8 mouse cellular contexts compared by ENCODE assay signal in the genomic region with DNA sequence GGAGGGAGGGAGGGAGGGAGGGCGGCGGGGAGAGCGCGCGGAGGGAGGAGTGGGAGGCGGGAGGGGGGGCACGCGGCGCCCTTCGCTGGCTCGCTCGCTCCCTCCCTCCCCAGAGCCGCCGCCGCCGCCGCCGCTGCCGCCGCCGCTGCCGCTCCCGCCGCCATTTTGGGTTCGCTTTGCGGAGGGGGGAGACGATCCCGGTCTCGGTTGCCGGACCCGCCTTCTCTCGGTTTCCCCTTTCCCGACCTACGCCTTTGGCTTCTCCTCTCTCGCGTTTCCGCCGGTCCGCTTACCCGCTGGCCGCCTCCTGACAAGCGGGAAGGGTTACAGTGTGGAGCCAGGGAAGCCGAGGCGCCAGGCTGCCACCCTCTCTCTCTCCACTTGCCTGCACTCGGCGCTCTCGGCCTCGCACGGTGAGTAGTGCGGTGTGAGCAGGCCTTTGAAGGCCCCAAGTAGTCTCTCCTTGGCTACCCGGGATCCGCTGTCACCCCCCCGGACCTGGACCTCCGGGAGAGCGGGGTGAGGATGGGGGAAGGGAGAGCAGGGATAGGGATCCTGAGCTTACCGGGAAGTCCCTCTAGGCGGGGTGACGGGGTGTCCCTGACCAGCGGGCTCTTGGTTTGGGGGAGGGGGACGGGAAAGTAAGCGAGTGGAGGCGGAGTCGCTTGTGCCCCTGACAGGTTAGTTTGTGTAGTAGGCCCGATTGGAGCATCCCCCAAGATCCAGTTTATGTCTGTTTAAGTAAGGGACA. TPM values are rescaled to one million over a fixed set of nuclear protein-coding genes. Genes with fewer than 3 reads are reported as not detected.
DNase-seq lines count a peak whose midpoint lies in the region; ATAC-seq and TF ChIP-seq lines count a peak whose summit lies in the region.

A gene (plus strand): TSS at position 47 of the 751 bp plus-strand sequence.
A gene (minus strand): TSS at position 606 of the 751 bp plus-strand sequence.

- H3K4me2 ChIP-seq in limb, embryonic 15.5 days = peak within 1 kb of the TSS; percentile 57
- peak within 1 kb of the TSS; percentile 69 for H3K4me2 ChIP-seq in midbrain, postnatal 0 days (ENCODE audit: low read depth, low read length, poor library complexity, severe bottlenecking)

- H3K9me3 ChIP-seq in limb, embryonic 15.5 days = no peaks in the 10 kb centered on the region
- H3K9me3 ChIP-seq in midbrain, postnatal 0 days (ENCODE audit: low read length) = no peaks in the 10 kb centered on the region

- DNase-seq in B cell, adult 2 months = peak; percentile 84 to 89
- peak; percentile 84 to 87 for DNase-seq in adrenal gland, postnatal 36 days
- peak; percentile 78 to 81 for DNase-seq in heart, adult 9 months (ENCODE audit: low spot score in 2 of 2)
- DNase-seq in kidney, adult 9 months = peak; percentile 80
- DNase-seq in midbrain, postnatal 0 days (ENCODE audit: low spot score) = peak; percentile 80
- peak; percentile 80 for DNase-seq in splenic B cell, adult 2 months (ENCODE audit: low read depth, low spot score)

- WGBS in limb, embryonic 15.5 days = under 1% methylated on average over 42 of the region's 64 CpGs
- under 1% methylated on average over 36 of the region's 64 CpGs for WGBS in midbrain, postnatal 0 days

- no peaks in the 10 kb centered on the region for H3K27me3 ChIP-seq in limb, embryonic 15.5 days
- no peaks in the 10 kb centered on the region for H3K27me3 ChIP-seq in midbrain, postnatal 0 days (ENCODE audit: insufficient read depth, low read length)
- H3K27me3 ChIP-seq in splenic B cell, adult 2 months (ENCODE audit: control insufficient read depth, insufficient read depth, low read length, poor library complexity, severe bottlenecking) = no peaks in the 10 kb centered on the region

- peak within 1 kb of the TSS; percentile 96 for H3K27ac ChIP-seq in embryonic fibroblast, embryonic 13.5 days (ENCODE audit: insufficient read depth, low read length)
- H3K27ac ChIP-seq in limb, embryonic 15.5 days = peak within 1 kb of the TSS; percentile 100
- peak within 1 kb of the TSS; percentile 97 for H3K27ac ChIP-seq in midbrain, postnatal 0 days (ENCODE audit: low read depth, low read length)

- ATAC-seq in limb, embryonic 15.5 days (ENCODE audit: insufficient number of reproducible peaks, low FRiP score, low TSS enrichment, low read depth) = peak; percentile 82
- peak; percentile 87 for ATAC-seq in midbrain, postnatal 0 days (ENCODE audit: low FRiP score)

- no peak for TF ChIP-seq CTCF in embryonic fibroblast, embryonic 13.5 days (IDR thresholded peaks at IDR 0.05; ENCODE audit: borderline replicate concordance, insufficient read depth, low read length)
- peak; percentile 58 for TF ChIP-seq CTCF in midbrain, postnatal 0 days (IDR thresholded peaks at IDR 0.05)

- peaks cover 3% of the 10 kb centered on the region; the same call in 1 of the 2 replicates for H3K4me1 ChIP-seq in embryonic fibroblast, embryonic 13.5 days (ENCODE audit: control insufficient read depth, insufficient read depth, low read length)
- H3K4me1 ChIP-seq in limb, embryonic 15.5 days = peaks cover 30% of the 10 kb centered on the region
- H3K4me1 ChIP-seq in midbrain, postnatal 0 days (ENCODE audit: insufficient read depth, low read length) = no peaks in the 10 kb centered on the region

- H3K36me3 ChIP-seq in limb, embryonic 15.5 days = no peaks in the 10 kb centered on the region
- H3K36me3 ChIP-seq in midbrain, postnatal 0 days (ENCODE audit: insufficient read depth, low read length) = no peaks in the 10 kb centered on the region
- no peaks in the 10 kb centered on the region for H3K36me3 ChIP-seq in splenic B cell, adult 2 months (ENCODE audit: control insufficient read depth, insufficient read depth, low read length, poor library complexity, severe bottlenecking)

- peak; percentile 57 for TF ChIP-seq POLR2A in embryonic fibroblast, embryonic 13.5 days (IDR thresholded peaks at IDR 0.05; ENCODE audit: low read depth, low read length)

- H3K4me3 ChIP-seq in embryonic fibroblast, embryonic 13.5 days (ENCODE audit: insufficient read depth, low read length) = peak within 1 kb of the TSS; percentile 92
- H3K4me3 ChIP-seq in limb, embryonic 15.5 days = peak within 1 kb of the TSS; percentile 84
- H3K4me3 ChIP-seq in midbrain, postnatal 0 days (ENCODE audit: low read depth, low read length) = peak within 1 kb of the TSS; percentile 71

- peak within 1 kb of the TSS; percentile 91 for H3K9ac ChIP-seq in limb, embryonic 15.5 days
- peak within 1 kb of the TSS; percentile 70 for H3K9ac ChIP-seq in midbrain, postnatal 0 days (replicated peaks; ENCODE audit: low read length, poor library complexity, severe bottlenecking)

RNA-seq across cellular contexts. Expression of the first gene that starts in this region (rescaled TPM):
- total RNA-seq in adrenal gland, postnatal 36 days (2021) = 10 to 100 TPM; 49.3 to 52.2 TPM
- 47.4 and 50.1 TPM in 2 replicates for polyA plus RNA-seq in embryonic fibroblast, embryonic 13.5 days (2011; ENCODE audit: insufficient read length, low read depth, missing spikeins)
- 19.7 and 21.3 TPM in 2 replicates for polyA plus RNA-seq in limb, embryonic 15.5 days (2015; fragmentation: Nextera tagmentation; extraction: Ambion mirVana)
- 25.0 and 29.7 TPM in 2 replicates for total RNA-seq in midbrain, postnatal 0 days (2014; rRNA removed)
- 12.2 and 15.8 TPM in 2 replicates for polyA plus RNA-seq in midbrain, postnatal 0 days (2015; fragmentation: Nextera tagmentation; extraction: Ambion mirVana)

RNA-seq across cellular contexts. Expression of the second gene that starts in this region (rescaled TPM):
- 100 to 1,000 TPM; 128 to 140 TPM for total RNA-seq in adrenal gland, postnatal 36 days (2021)
- polyA plus RNA-seq in embryonic fibroblast, embryonic 13.5 days (2011; ENCODE audit: insufficient read length, low read depth, missing spikeins) = 111 and 136 TPM in 2 replicates
- polyA plus RNA-seq in limb, embryonic 15.5 days (2015; fragmentation: Nextera tagmentation; extraction: Ambion mirVana) = 142 and 145 TPM in 2 replicates
- total RNA-seq in midbrain, postnatal 0 days (2014; rRNA removed) = 53.5 and 62.3 TPM in 2 replicates
- polyA plus RNA-seq in midbrain, postnatal 0 days (2015; fragmentation: Nextera tagmentation; extraction: Ambion mirVana) = 108 and 111 TPM in 2 replicates

Comparison
In these comparisons a context has a peak if more than half of its experiments do, and no peak if none do; other contexts are left out.
1. Peak in every context shown above with its lines: DNase-seq, ATAC-seq, H3K4me3 ChIP-seq and H3K27ac ChIP-seq.